13 mouse cellular contexts compared by ENCODE assay signal in genomic region chr12:70830982-70831566, GRCm38 (mm10). TPM values are rescaled to one million over a fixed set of nuclear protein-coding genes. Genes with fewer than 3 reads are reported as not detected.
A peak's percentile ranks its signal among the peaks of the same experiment; 100 is the strongest.
DNase-seq lines count a peak whose midpoint lies in the region; ATAC-seq and TF ChIP-seq lines count a peak whose summit lies in the region.
"Had no signal": no experiment of that assay in that cellular context is flagged by ENCODE, and none has a peak within 500 bp of the region (broad histone marks: within the 10 kb centered on the region; RNA-seq: fewer than 3 reads in every experiment).

No protein-coding gene starts in this region.

- peak; percentile 49 for DNase-seq in gastrocnemius, adult 2 months
- no peak for DNase-seq in gastrocnemius, adult 18-20 months (ENCODE audit: low spot score)
- DNase-seq in A20 (ENCODE audit: low read depth, low spot score), result peak; percentile 19
- DNase-seq in cerebellum, postnatal 10 days, result peak; percentile 38 to 42
- peak; percentile 66 to 70 for DNase-seq in heart, postnatal 10 days
- DNase-seq in thymus, postnatal 14 days, result no peak
- DNase-seq: right cerebral cortex, postnatal 4 days had no signal

- intact Hi-C loops in gastrocnemius, adult 2 months (cut with DNase I), result no loop called here
- intact Hi-C loops in heart, postnatal 10 days (cut with DNase I), result no loop called here

- peak overlapping the region; percentile 41 for H3K4me3 ChIP-seq in gastrocnemius, adult 2 months
- no peak overlapping the region for H3K4me3 ChIP-seq in hindbrain, embryonic 16.5 days (ENCODE audit: low read length)
- no peak overlapping the region for H3K4me3 ChIP-seq in forebrain, embryonic 12.5 days (replicated peaks)
- H3K4me3 ChIP-seq: forebrain, embryonic 13.5 days; liver, embryonic 15.5 days; midbrain, embryonic 10.5 days had no signal

- H3K36me3 ChIP-seq in hindbrain, embryonic 16.5 days (ENCODE audit: control insufficient read depth, insufficient read depth, low read length), result no peaks in the 10 kb centered on the region
- no peaks in the 10 kb centered on the region for H3K36me3 ChIP-seq in forebrain, embryonic 12.5 days (replicated peaks)
- H3K36me3 ChIP-seq: liver, embryonic 15.5 days; midbrain, embryonic 10.5 days had no signal

- no peak overlapping the region for H3K4me2 ChIP-seq in hindbrain, embryonic 16.5 days (ENCODE audit: low read length)
- no peak overlapping the region for H3K4me2 ChIP-seq in forebrain, embryonic 12.5 days
- H3K4me2 ChIP-seq: forebrain, embryonic 13.5 days; liver, embryonic 15.5 days had no signal

- peak overlapping the region; percentile 74 for H3K27ac ChIP-seq in gastrocnemius, adult 2 months
- no peak overlapping the region for H3K27ac ChIP-seq in hindbrain, embryonic 16.5 days (ENCODE audit: low read depth, low read length)
- no peak overlapping the region for H3K27ac ChIP-seq in forebrain, embryonic 12.5 days
- H3K27ac ChIP-seq: forebrain, embryonic 13.5 days; liver, embryonic 15.5 days; midbrain, embryonic 10.5 days had no signal

- H3K27me3 ChIP-seq in hindbrain, embryonic 16.5 days (replicated peaks; ENCODE audit: control insufficient read depth, insufficient read depth, low read length), result no peaks in the 10 kb centered on the region
- no peaks in the 10 kb centered on the region for H3K27me3 ChIP-seq in forebrain, embryonic 12.5 days
- H3K27me3 ChIP-seq: forebrain, embryonic 13.5 days had no signal

- H3K9me3 ChIP-seq in hindbrain, embryonic 16.5 days (ENCODE audit: control insufficient read depth, low read length), result no peaks in the 10 kb centered on the region
- no peaks in the 10 kb centered on the region for H3K9me3 ChIP-seq in forebrain, embryonic 12.5 days
- H3K9me3 ChIP-seq: forebrain, embryonic 13.5 days; liver, embryonic 15.5 days; midbrain, embryonic 10.5 days had no signal

- peaks cover 6% of the 10 kb centered on the region for H3K4me1 ChIP-seq in hindbrain, embryonic 16.5 days (ENCODE audit: control insufficient read depth, insufficient read depth, low read depth, low read length)
- H3K4me1 ChIP-seq in forebrain, embryonic 12.5 days, result peaks cover 19% of the 10 kb centered on the region

- ATAC-seq in hindbrain, embryonic 16.5 days, result no peak
- no peak for ATAC-seq in forebrain, embryonic 12.5 days (ENCODE audit: low FRiP score)
- ATAC-seq: forebrain, embryonic 13.5 days; intestine, postnatal 0 days had no signal

- no peak for TF ChIP-seq CTCF in gastrocnemius, adult 2 months (IDR thresholded peaks at IDR 0.05)

- no peak overlapping the region for H3K9ac ChIP-seq in hindbrain, embryonic 16.5 days (ENCODE audit: low read depth, low read length)
- H3K9ac ChIP-seq in forebrain, embryonic 12.5 days, result no peak overlapping the region
- H3K9ac ChIP-seq: forebrain, embryonic 13.5 days; liver, embryonic 15.5 days had no signal

- 79% methylated on average over 9 of the region's 9 CpGs for WGBS in hindbrain, embryonic 16.5 days
- WGBS in forebrain, embryonic 12.5 days, result 86% methylated on average over 9 of the region's 9 CpGs

RNA-seq across cellular contexts. Expression of gene Frmd6, which starts 5.8 kb away (rescaled TPM):
- total RNA-seq in gastrocnemius, adult 2 months (2021), result 10 to 100 TPM in 1 of 2 experiments, 1 to 10 TPM in 1; 9.8 to 14.2 TPM
- 10 to 100 TPM; 10.2 to 18.8 TPM for total RNA-seq in gastrocnemius, adult 18-20 months (2021)
- 10 to 100 TPM; 44.5 to 51.4 TPM for total RNA-seq in heart, postnatal 10 days (2021)
- polyA plus RNA-seq in hindbrain, embryonic 16.5 days (2015; fragmentation: Nextera tagmentation; extraction: Ambion mirVana), result 6.9 and 10.1 TPM in 2 replicates
- polyA plus RNA-seq in forebrain, embryonic 12.5 days (2016; fragmentation: Nextera tagmentation; extraction: Ambion mirVana), result 14.7 and 15.6 TPM in 2 replicates

Comparison
In these comparisons a context has a peak if more than half of its experiments do, and no peak if none do; other contexts are left out.
1. DNase-seq: peak in gastrocnemius, adult 2 months (single experiment), A20 (single experiment), cerebellum, postnatal 10 days (2 of 2) and heart, postnatal 10 days (2 of 2); none in gastrocnemius, adult 18-20 months (single experiment) and thymus, postnatal 14 days (single experiment).